Mouse (Mus musculus) hindbrain, embryonic 15.5 days (tissue): ENCODE data around the gene Tspan17. TPM values are rescaled to one million over a fixed set of nuclear protein-coding genes. Genes with fewer than 3 reads are reported as not detected.

Experiments
- ATAC-seq: fragments of 200-750 bp; cut with Nextera tagmentation; 2 replicates; pipeline ENCODE4 v1.8.0; 2017; ENCODE audit warnings: low read depth, moderate number of reproducible peaks, moderate TSS enrichment; ENCODE audit not compliant: low FRiP score
- H3K27ac ChIP-seq: fragments of 300-500 bp; sonication (generic); replicated peaks from 2 replicates; pipeline ENCODE4 v1.5.1; 2015; ENCODE audit warnings: mild to moderate bottlenecking, inconsistent platforms
- H3K27me3 ChIP-seq: fragments of 300-500 bp; sonication (generic); 2 replicates; pipeline ENCODE4 v1.6.1; 2015; ENCODE audit warnings: control low read depth, inconsistent platforms
- H3K36me3 ChIP-seq: fragments of 300-500 bp; sonication (generic); 2 replicates; pipeline ENCODE4 v1.6.1; 2015; ENCODE audit warnings: control low read depth, inconsistent platforms
- H3K4me1 ChIP-seq: fragments of 300-500 bp; sonication (generic); replicated peaks from 2 replicates; pipeline ENCODE4 v1.6.1; 2015; ENCODE audit warnings: control low read depth, inconsistent platforms
- H3K4me2 ChIP-seq: fragments of 300-500 bp; sonication (generic); 2 replicates; pipeline ENCODE4 v1.6.1; 2015; ENCODE audit warnings: moderate library complexity, mild to moderate bottlenecking, inconsistent platforms
- H3K4me3 ChIP-seq: fragments of 300-500 bp; sonication (generic); 2 replicates; pipeline ENCODE4 v1.5.1; 2015; ENCODE audit warnings: mild to moderate bottlenecking, inconsistent platforms
- H3K9ac ChIP-seq: fragments of 300-500 bp; sonication (generic); 2 replicates; pipeline ENCODE4 v1.6.1; 2015; ENCODE audit warnings: inconsistent platforms
- H3K9me3 ChIP-seq: fragments of 300-500 bp; sonication (generic); 2 replicates; pipeline ENCODE4 v1.6.1; 2016; ENCODE audit warnings: control low read depth, inconsistent platforms
- WGBS: fragments of 180-500 bp; shearing (Covaris S2); methylation state at CpG from one replicate; pipeline ENCODE4 v1.1.7; 2015; 5-methylcytosine and 5-hydroxymethylcytosine counted together
- polyA plus RNA-seq: library from polyadenylated mRNA; unstranded; fragments of >200 nt; fragmentation: Nextera tagmentation; extraction: Ambion mirVana; gene quantifications from 2 replicates; pipeline ENCODE4 v1.2.1, GENCODE M21; 2015

Gene Tspan17
- polyA plus RNA-seq, 1 experiment from 2014 or later, result 98.3 TPM

- H3K9ac ChIP-seq, result no peak overlapping the region
- no peaks in the 10 kb centered on the region for H3K27me3 ChIP-seq
- peaks cover 23% of the 10 kb centered on the region for H3K4me1 ChIP-seq
- H3K4me2 ChIP-seq, result no peak overlapping the region
- no peaks in the 10 kb centered on the region for H3K36me3 ChIP-seq
- H3K4me3 ChIP-seq, result no peak overlapping the region
- H3K9me3 ChIP-seq, result no peaks in the 10 kb centered on the region
- WGBS, result 91% methylated on average over 4 of the region's 4 CpGs
- H3K27ac ChIP-seq, result no peak overlapping the region
- no peak for ATAC-seq
These were observed 31.9 kb downstream of the Tspan17 start for GRCm38 (mm10) chr13:54821106-54821505.

- H3K36me3 ChIP-seq, result no peaks in the 10 kb centered on the region
- H3K9ac ChIP-seq, result no peak overlapping the region
- H3K4me2 ChIP-seq, result no peak overlapping the region
- peaks cover 23% of the 10 kb centered on the region for H3K4me1 ChIP-seq
- no peak overlapping the region for H3K27ac ChIP-seq
- H3K9me3 ChIP-seq, result no peaks in the 10 kb centered on the region
- no peaks in the 10 kb centered on the region for H3K27me3 ChIP-seq
- no peak for ATAC-seq
- WGBS, result 84% methylated on average over 2 of the region's 2 CpGs
- H3K4me3 ChIP-seq, result no peak overlapping the region
These were observed 32.8 kb downstream of the Tspan17 start for GRCm38 (mm10) chr13:54821931-54822330.

GRCm38 (mm10) chr13:54824111-54824931 lies 35.1 kb downstream of the Tspan17 start:
- peak; percentile 86 for ATAC-seq
- Histone ChIP-seq H3K9ac (no peak overlapping the region; the same call in 1 of the 2 replicates), H3K4me1 (peaks cover 14% of the 10 kb centered on the region), H3K9me3 (no peaks in the 10 kb centered on the region), H3K27ac (peak overlapping the region; percentile 61; the same call in 1 of the 2 replicates), H3K4me3 (no peak overlapping the region), H3K27me3 (no peaks in the 10 kb centered on the region), H3K36me3 (no peaks in the 10 kb centered on the region), H3K4me2 (peak overlapping the region; percentile 32)
- WGBS, result 13% methylated on average over 25 of the region's 25 CpGs

GRCm38 (mm10) chr13:54827992-54828391 lies 38.8 kb downstream of the Tspan17 start:
- Histone ChIP-seq H3K4me2 (no peak overlapping the region), H3K27me3 (no peaks in the 10 kb centered on the region), H3K27ac (no peak overlapping the region), H3K4me1 (peaks cover 19% of the 10 kb centered on the region), H3K9ac (no peak overlapping the region), H3K9me3 (no peaks in the 10 kb centered on the region), H3K36me3 (no peaks in the 10 kb centered on the region), H3K4me3 (no peak overlapping the region)
- no peak for ATAC-seq
- 68% methylated on average over 7 of the region's 7 CpGs for WGBS

GRCm38 (mm10) chr13:54828508-54828907 lies 39.3 kb downstream of the Tspan17 start:
- no peaks in the 10 kb centered on the region for H3K36me3 ChIP-seq
- no peak overlapping the region for H3K4me2 ChIP-seq
- ATAC-seq, result no peak
- peaks cover 19% of the 10 kb centered on the region for H3K4me1 ChIP-seq
- no peak overlapping the region for H3K9ac ChIP-seq
- 68% methylated on average over 6 of the region's 6 CpGs for WGBS
- H3K27ac ChIP-seq, result no peak overlapping the region
- H3K4me3 ChIP-seq, result no peak overlapping the region
- no peaks in the 10 kb centered on the region for H3K9me3 ChIP-seq
- H3K27me3 ChIP-seq, result no peaks in the 10 kb centered on the region

GRCm38 (mm10) chr13:54829450-54829849 lies 40.3 kb downstream of the Tspan17 start:
- Histone ChIP-seq H3K4me2 (peak overlapping the region; percentile 32), H3K4me3 (no peak overlapping the region), H3K4me1 (peaks cover 13% of the 10 kb centered on the region)

GRCm38 (mm10) chr13:54836351-54837030 lies 47.3 kb downstream of the Tspan17 start:
- H3K36me3 ChIP-seq, result no peaks in the 10 kb centered on the region
- H3K4me2 ChIP-seq, result no peak overlapping the region
- H3K4me3 ChIP-seq, result no peak overlapping the region
- no peak overlapping the region for H3K27ac ChIP-seq
- 74% methylated on average over 14 of the region's 14 CpGs for WGBS
- no peaks in the 10 kb centered on the region for H3K27me3 ChIP-seq
- peaks cover 27% of the 10 kb centered on the region for H3K4me1 ChIP-seq
- peak; percentile 24; the same call in 1 of the 2 replicates for ATAC-seq
- H3K9me3 ChIP-seq, result no peaks in the 10 kb centered on the region
- no peak overlapping the region for H3K9ac ChIP-seq

More at GRCm38 (mm10) chr13:54829450-54829849, 40.3 kb downstream of the Tspan17 start:
- WGBS, result 8% methylated on average over 13 of the region's 13 CpGs
- Histone ChIP-seq H3K9ac (no peak overlapping the region), H3K27me3 (no peaks in the 10 kb centered on the region), H3K36me3 (no peaks in the 10 kb centered on the region), H3K27ac (no peak overlapping the region), H3K9me3 (no peaks in the 10 kb centered on the region)
- no peak for ATAC-seq

- H3K4me3 ChIP-seq, result no peak overlapping the region
- no peaks in the 10 kb centered on the region for H3K36me3 ChIP-seq
- 0 out of 2 replicates have a peak overlapping the region, but pooled peaks have one; percentile 14 for H3K27ac ChIP-seq
- no peaks in the 10 kb centered on the region for H3K27me3 ChIP-seq
- 60% methylated on average over 5 of the region's 5 CpGs for WGBS
- no peak overlapping the region for H3K9ac ChIP-seq
- no peak for ATAC-seq
- H3K4me2 ChIP-seq, result no peak overlapping the region; the same call in 1 of the 2 replicates
- H3K4me1 ChIP-seq, result peaks cover 27% of the 10 kb centered on the region
- H3K9me3 ChIP-seq, result no peaks in the 10 kb centered on the region
These were observed 47.9 kb downstream of the Tspan17 start for GRCm38 (mm10) chr13:54837061-54837460.

GRCm38 (mm10) chr13:54837471-54837889 lies 48.3 kb downstream of the Tspan17 start:
- 14% methylated on average over 9 of the region's 9 CpGs for WGBS
- no peak; the same call in 1 of the 2 replicates for ATAC-seq
- Histone ChIP-seq H3K36me3 (no peaks in the 10 kb centered on the region), H3K4me1 (peaks cover 27% of the 10 kb centered on the region), H3K27ac (0 out of 2 replicates have a peak overlapping the region, but pooled peaks have one; percentile 14), H3K9me3 (no peaks in the 10 kb centered on the region), H3K4me2 (no peak overlapping the region; the same call in 1 of the 2 replicates), H3K27me3 (no peaks in the 10 kb centered on the region), H3K9ac (no peak overlapping the region), H3K4me3 (no peak overlapping the region)

- Histone ChIP-seq H3K4me1 (peaks cover 27% of the 10 kb centered on the region), H3K4me2 (no peak overlapping the region), H3K9me3 (no peaks in the 10 kb centered on the region), H3K27ac (peak overlapping the region; percentile 49), H3K36me3 (no peaks in the 10 kb centered on the region), H3K4me3 (no peak overlapping the region), H3K9ac (no peak overlapping the region), H3K27me3 (no peaks in the 10 kb centered on the region)
- 58% methylated on average over 15 of the region's 15 CpGs for WGBS
- ATAC-seq, result no peak
These were observed 49.4 kb downstream of the Tspan17 start for GRCm38 (mm10) chr13:54838540-54838939.

- Histone ChIP-seq H3K9me3 (no peaks in the 10 kb centered on the region), H3K4me1 (peaks cover 27% of the 10 kb centered on the region), H3K4me3 (no peak overlapping the region), H3K36me3 (no peaks in the 10 kb centered on the region), H3K4me2 (no peak overlapping the region), H3K9ac (no peak overlapping the region), H3K27me3 (no peaks in the 10 kb centered on the region), H3K27ac (peak overlapping the region; percentile 49)
- no peak; the same call in 1 of the 2 replicates for ATAC-seq
- WGBS, result 61% methylated on average over 6 of the region's 6 CpGs
These were observed 50.0 kb downstream of the Tspan17 start for GRCm38 (mm10) chr13:54839211-54839610.

GRCm38 (mm10) chr13:54844579-54844978 lies 55.4 kb downstream of the Tspan17 start:
- Histone ChIP-seq H3K4me3 (no peak overlapping the region), H3K27me3 (no peaks in the 10 kb centered on the region), H3K4me2 (no peak overlapping the region), H3K9me3 (no peaks in the 10 kb centered on the region), H3K9ac (no peak overlapping the region), H3K27ac (no peak overlapping the region), H3K36me3 (no peaks in the 10 kb centered on the region), H3K4me1 (0 out of 2 replicates have a peak, but pooled peaks cover 8% of the 10 kb centered on the region)
- no peak for ATAC-seq
- WGBS, result 30% methylated on average over 8 of the region's 8 CpGs
